Mouse (Mus musculus) adrenal gland, adult 2 months (tissue): ENCODE measurements around the gene Zpbp2. TPM values are rescaled to one million over a fixed set of nuclear protein-coding genes. Genes with fewer than 3 reads are reported as not detected.

Experiments used
- DNase-seq: peaks from one replicate; pipeline ENCODE4 v3.0.0; 2021
- polyA plus RNA-seq: library from polyadenylated mRNA; depleted of rRNA; stranded (reverse); fragments of >200 nt; gene quantifications from 2 replicates; pipeline ENCODE4 v1.2.3, GENCODE M21; 2012
- total RNA-seq, 2 experiments: library from RNA; stranded (reverse); gene quantifications; 2 replicates each; pipeline ENCODE4 v1.2.3; 2021

The Zpbp2 gene
- total and polyA plus RNA-seq, 3 experiments = 0.10 to 0.69 (median 0.66) TPM

DNA sequence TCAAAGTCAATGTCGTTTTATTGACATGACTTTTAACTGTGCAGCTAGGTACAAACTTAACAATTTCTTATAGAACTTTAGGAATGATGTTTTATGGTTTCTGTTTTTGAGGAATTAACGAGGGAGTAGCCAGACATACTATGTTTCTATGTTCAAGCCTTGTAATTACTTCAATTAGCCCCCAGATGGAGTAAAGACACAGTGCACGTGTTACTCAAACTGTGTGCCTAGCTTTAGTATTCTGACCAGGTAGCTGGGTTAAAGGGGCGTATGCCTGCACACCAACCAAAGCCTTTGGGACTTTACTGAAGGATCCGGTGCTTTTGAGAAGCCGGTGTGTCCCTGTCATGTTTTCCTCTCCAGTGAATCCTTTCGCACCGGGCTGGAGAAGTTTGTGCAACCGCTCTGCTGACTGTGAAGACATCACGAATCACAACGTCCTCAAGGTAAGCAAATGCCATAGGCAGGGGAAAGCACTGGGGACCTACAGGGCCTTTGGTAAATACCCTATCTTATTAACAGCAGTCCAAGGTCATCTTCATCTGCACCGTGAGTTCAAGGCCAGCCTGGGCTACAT, 4.3 kb downstream of the Zpbp2 start:
- DNase-seq = peak; percentile 17

DNA sequence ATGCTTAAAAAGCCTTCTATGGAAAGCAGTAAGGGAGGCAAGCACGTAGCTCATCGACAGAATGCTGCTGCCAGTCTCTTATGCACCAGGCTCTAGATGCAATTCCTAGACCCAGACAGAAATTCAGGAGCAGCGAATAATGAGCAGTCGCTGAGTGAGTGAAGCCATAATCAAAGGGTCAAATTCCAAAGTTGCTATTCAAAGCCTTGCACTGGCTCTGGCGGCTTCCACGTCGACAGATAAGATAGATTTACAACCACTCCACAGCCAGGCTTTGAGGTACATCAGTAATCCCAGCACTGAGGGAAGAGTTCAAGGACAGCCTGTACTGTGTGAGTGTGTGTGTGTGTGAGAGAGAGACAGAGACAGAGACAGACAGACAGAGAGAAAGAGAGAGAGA, 10.0 kb downstream of the Zpbp2 start:
- DNase-seq = peak; percentile 66

GRCm38 (mm10) chr11:98563025-98563424, 12.1 kb downstream of the Zpbp2 start:
- DNase-seq = no peak

GRCm38 (mm10) chr11:98563921-98564414, 13.1 kb downstream of the Zpbp2 start:
- DNase-seq = no peak

DNA sequence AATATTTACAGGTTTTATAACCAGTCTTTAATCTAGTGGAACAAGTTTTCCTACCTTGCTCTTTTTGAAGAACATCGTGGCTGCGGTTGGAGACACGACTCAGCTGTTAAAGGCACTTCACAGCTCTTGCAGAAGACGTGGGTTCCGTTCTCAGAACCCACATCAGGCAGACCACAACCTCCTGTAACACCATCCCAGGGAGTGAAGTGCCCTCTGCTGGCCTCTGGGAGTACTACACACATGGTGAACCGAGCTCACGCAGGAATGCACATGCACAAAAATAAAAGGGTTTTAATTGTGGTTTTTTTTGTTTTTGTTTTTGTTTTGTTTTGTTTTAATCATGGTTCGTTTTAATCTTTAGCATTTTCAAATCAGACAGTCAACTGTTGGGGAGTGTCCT, 17.4 kb downstream of the Zpbp2 start:
- DNase-seq = no peak

- DNase-seq = no peak
Measured at GRCm38 (mm10) chr11:98569461-98569860, 18.6 kb downstream of the Zpbp2 start.

- peak; percentile 60 for DNase-seq
Measured at GRCm38 (mm10) chr11:98577776-98578175, 26.9 kb downstream of the Zpbp2 start.

DNA sequence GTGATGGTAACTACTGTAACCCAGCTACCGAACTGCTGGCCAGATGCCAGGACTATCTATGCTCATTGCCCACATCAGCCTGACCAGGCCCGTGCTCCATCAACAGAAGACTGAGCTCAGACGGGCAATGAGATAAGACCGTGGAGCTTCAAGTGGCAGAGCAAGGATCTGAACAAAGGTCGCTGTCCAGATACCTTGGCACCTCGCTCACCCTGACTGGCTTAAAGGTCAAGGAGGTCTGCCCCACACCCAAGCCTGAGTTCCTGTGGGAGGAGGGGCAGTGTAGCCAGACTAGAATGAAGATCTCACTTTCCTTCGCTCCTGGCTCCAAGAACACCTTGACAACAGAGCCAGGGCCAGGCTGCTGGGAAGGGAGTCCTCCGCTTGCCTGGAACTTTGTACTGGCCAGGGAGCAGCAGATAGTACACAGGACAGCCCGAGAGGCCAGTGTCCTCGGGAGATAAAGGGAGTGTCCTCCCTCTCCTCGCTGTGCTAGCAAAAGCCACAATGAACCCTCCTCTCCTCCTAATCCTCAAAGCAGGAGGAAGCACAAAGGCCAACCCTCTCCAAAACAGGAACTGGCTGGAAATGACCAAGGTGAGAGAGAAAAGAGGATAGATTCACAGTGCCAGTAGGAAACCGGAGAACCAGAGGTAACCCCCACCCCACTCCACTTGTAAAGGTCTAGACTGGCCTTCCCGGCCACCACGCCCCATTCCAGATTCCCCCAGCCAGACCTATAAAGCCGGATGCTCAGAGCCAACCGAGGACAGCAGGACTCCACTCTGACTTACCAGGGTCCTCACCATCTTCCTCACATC, 29.6 kb downstream of the Zpbp2 start:
- peak; percentile 48 for DNase-seq

GRCm38 (mm10) chr11:98581286-98582029, 30.6 kb downstream of the Zpbp2 start:
- DNase-seq = no peak

DNA sequence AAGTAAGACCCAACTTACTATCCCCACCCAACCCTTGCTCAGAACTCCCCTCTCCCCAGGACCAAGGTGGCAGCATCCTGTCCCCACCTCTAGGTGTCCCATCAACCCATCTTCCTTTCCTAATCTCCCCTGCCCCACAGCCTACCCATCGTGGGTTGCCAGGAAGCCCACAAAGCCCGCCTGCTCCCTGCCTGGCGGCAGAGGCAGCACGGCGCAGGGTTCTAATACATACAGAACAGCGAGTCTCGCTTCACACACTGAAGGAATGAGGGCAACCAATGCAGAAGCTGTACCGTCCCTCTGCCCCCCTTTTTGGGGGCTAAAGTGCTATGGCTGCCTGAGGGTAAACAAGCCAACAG, 31.1 kb downstream of the Zpbp2 start:
- no peak for DNase-seq

DNA sequence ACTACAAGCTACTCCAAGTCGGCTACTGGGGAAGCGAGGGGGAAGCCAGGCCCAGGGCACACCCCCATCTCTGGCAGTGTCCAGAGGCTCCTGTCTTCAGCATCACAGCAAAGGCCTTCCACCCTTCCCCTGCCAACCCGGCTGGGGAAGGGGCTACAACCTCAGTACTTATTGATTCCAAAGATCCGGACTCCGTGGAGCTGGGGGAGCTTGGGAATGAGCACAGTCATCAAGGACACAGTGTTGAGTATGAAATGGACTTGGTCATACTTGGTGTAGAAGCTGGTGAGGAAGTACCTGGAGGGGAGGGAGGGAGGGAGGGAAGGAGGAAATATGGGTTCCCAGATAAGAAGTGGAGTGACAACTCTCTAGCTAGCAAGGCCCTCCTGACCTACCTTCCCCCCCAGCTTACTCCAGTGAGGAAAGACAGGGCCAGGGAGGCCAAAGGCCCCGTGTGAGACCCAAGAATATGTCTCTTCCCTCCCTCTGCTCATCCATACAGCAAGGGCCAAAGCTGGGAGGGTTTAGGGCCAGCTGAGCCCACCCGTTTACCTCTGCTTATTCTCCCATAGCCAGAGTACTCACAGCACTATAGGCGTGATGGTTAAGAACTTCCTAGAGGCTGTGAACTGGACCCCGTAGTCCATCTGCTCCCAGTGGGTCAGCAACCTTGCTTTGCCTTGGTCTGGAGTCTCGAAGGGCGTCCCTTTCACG, 31.8 kb downstream of the Zpbp2 start:
- DNase-seq = no peak

GRCm38 (mm10) chr11:98583265-98583552, 32.3 kb downstream of the Zpbp2 start:
- no peak for DNase-seq

DNA sequence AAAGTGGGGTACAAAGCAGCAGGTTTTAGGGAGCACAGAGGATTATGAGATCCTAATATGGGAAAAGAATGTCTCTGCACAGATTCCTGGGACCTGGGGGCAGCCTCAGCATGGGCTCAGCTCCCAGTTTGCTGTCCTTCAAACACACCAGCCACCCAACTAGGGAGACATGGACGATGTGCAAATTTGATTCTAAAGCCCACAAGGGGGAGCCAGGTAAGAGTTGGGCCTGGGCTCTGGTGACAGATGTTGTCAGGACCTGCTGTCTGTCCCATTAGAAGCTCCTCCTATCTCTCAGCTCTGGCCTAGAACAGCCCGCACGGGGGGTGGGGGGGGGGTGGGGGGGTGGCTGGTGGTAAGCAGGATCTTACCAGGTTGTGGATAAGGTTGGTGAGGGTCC, 32.7 kb downstream of the Zpbp2 start:
- DNase-seq = no peak

DNA sequence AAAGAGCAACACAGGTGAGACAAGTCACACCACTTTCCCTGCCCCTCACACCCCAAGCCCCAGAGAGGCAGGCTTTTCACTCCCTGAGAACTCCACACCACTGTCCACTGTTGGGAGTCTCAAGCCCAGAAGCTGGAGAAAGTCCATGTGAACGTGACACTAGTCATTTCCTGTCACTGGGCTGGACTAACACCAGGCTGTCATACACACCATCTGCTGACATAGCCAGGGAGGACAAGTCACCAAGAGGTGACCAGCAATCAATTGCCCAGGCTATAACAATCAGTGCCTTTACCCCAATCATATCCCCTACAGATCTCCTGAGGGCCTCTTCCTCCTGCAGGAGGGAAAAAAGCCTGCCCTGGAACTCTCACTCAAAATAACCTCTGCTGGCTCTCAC, 33.2 kb downstream of the Zpbp2 start:
- no peak for DNase-seq

DNA sequence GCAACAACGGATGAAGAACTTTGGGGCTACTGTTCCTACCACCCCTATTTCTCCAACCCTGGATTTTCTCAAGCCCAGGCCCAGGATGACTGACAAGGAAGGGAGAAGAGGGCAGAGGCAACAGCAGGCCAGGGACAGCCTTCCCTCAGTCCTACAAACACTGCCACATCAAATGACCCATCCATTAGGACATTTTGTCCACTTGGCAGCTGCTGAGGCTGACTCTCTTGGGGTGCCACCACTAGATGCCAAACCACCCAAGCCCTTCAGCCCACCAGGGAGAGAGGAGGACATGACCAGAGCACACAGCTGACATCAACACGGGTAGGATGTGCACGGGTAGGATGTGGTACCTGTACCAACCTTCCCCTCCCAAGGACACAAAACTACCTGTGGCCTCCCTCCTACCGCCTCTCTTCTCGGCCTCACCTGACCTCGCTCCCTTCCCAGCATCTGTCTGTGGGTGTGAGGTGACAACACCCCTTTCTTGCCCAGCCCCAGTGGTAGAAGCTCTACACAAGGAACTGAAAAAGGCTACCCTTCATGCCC, 33.8 kb downstream of the Zpbp2 start:
- no peak for DNase-seq

DNA sequence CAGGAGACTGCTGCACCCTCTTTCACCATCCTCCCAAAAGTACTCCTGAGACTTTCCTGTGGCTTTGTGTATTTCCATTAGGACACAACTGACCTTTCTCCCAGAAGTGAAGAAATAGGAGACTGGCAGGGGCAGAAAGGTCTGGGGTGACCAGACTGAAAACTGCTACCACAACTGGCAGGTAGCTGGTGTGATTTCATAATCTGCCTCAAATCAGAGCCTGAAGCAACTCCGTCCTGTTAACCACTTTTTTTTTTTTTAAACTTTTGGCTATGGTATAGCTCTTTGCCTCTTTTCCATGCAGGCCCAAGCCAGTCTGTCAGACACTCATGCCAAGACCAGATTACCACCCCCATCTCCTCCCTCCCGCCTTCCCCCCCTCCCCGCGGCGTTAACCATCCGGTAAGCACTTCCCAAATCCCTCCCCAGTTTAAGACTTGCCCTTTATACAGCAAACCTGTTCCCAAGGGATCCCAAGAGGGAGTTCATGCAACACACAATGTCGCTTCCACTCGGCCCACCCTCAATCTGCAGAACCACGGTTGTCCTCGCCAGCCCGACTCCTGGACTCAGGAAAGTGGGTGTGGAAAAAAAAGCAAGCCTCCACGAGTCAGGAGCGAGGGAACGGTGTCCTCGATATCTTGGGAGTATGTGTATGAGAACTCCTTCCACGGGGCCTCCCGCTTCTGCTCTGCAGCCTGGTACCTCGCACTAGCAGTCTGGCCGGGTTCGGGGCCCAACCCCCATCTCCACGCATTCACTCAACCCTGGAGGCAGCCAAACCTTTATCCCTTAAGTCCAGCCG, 35.4 kb downstream of the Zpbp2 start:
- no peak for DNase-seq

DNA sequence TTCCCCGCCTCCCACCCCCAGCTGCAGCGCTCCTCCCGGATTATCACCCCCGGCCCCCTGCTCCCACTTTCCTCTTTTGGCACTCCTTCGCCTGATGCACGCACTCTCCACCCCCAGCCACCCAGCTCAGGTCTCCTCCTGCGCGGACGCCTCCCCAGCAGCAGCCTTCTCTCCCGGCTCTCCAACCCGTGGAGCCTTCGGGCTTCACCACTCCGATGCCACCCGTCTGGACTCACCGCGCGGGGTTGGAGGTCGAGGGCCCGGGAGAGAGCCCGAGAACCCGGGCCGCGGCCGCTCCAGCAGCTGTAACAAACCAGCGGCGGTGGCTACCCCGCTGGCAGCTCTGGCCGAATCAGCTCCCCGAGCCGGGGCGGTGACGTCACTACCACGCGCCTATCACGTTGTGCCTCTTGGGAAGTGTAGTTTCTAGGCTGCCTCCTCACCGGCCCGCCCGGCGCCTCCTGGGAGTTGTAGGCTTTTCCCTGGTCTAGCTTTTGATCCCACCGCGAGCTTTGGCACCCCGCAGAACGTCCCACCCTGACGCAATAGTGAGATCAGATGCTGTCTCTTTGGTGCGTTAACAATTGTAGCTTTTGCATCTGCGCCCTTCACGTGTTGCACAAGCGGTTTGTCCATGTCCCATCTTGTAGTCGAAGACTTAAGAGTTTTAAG, 36.1 kb downstream of the Zpbp2 start, which contains the start of gene Ormdl3:
Gene Ormdl3, minus strand, starts transcription at position 477 of the 672 bp plus-strand sequence.
- DNase-seq = peak; percentile 98

DNA sequence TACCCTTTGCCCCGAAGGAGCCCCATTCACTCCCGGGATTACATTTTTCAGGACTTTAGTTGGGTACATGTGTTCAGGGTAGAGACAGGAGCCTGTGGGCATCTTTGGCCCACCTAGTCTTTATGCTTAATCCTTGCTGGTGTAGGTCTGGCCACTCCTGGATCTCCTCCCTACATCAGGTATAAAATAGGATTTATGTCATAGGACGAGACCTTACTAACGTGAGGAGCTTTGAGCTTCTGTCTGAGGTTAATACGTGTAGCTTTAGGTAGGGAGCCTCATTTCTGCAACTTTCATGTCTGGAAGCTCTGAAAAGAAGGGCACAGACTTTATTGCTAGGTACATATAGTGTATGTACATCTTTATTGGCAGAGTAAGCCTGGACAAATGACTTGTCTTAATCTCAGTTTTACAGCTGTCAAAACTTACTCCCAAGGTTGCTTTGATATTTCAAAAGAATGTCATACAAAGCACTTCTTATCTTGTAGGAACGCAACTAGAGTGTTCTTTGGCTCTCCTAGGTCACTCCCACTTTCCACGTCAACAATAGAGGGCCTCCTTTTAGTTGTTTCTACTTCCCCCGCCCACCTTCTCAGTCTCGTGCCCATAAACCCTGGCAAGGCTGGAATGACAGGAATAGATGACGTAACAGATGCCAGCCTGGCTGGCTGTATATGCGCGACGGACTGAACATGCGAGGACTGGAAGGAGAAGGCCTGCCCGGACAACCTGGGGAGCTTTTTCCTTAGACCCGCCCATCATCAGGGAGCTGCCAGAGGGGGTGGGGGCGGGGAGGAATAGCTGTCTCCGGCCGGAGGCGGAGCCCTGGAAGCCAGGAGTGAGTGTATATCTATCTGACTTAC, 37.0 kb downstream of the Zpbp2 start:
- DNase-seq = peak; percentile 93

- DNase-seq = peak; percentile 77
Measured at GRCm38 (mm10) chr11:98588833-98589281, 38.0 kb downstream of the Zpbp2 start.

- DNase-seq = no peak
Measured at GRCm38 (mm10) chr11:98589306-98589705, 38.4 kb downstream of the Zpbp2 start.
